Mouse (Mus musculus) myocyte (in vitro differentiated cells): Measurements from ENCODE around the gene Trabd2b. TPM values are rescaled to one million over a fixed set of nuclear protein-coding genes. Genes with fewer than 3 reads are reported as not detected.

Experiments used
- H3K27me3 ChIP-seq: one replicate; pipeline ENCODE4 v1.6.1; 2011; ENCODE audit not compliant: control insufficient read depth, insufficient read depth, insufficient read length
- H3K36me3 ChIP-seq: one replicate; pipeline ENCODE4 v1.6.1; 2011; ENCODE audit not compliant: control insufficient read depth, insufficient read depth
- H3K4me2 ChIP-seq: one replicate; pipeline ENCODE4 v1.6.1; 2011; ENCODE audit warnings: low read depth, control low read depth
- H3K4me3 ChIP-seq: one replicate; pipeline ENCODE4 v1.5.1; 2011; ENCODE audit warnings: mild to moderate bottlenecking, control low read depth, moderate library complexity
- H3K79me2 ChIP-seq: one replicate; pipeline ENCODE4 v1.6.1; 2011; ENCODE audit not compliant: control insufficient read depth, insufficient read depth
- H3ac ChIP-seq: one replicate; pipeline ENCODE4 v1.6.1; 2011; ENCODE audit not compliant: control insufficient read depth, insufficient read length
- CEBPB ChIP-seq: IDR thresholded peaks from 2 replicates; pipeline ENCODE4 v1.6.1; 2011; ENCODE audit warnings: mild to moderate bottlenecking, moderate library complexity; ENCODE audit not compliant: poor library complexity, insufficient read depth, severe bottlenecking
- E2F4 ChIP-seq: IDR thresholded peaks from one replicate; pipeline ENCODE4 v1.6.1; 2011; ENCODE audit warnings: mild to moderate bottlenecking, control low read depth, moderate library complexity; ENCODE audit not compliant: insufficient read depth
- MAX ChIP-seq: IDR thresholded peaks from one replicate; pipeline ENCODE4 v1.6.1; 2011; ENCODE audit warnings: low read depth, mild to moderate bottlenecking, control low read depth
- MYOD1 ChIP-seq, 3 experiments: IDR thresholded peaks; one replicate each; pipeline ENCODE4 v1.6.1; 2011; ENCODE audit warnings: control low read depth in 2 of 3, low read depth in 2 of 3, mild to moderate bottlenecking in 2 of 3, moderate library complexity in 1 of 3; ENCODE audit not compliant: insufficient read length in 2 of 3, control insufficient read depth in 1 of 3
- MYOG ChIP-seq, 3 experiments: IDR thresholded peaks; one replicate each; pipeline ENCODE4 v1.6.1; 2011; ENCODE audit warnings: control low read depth in 2 of 3, low read depth in 2 of 3, mild to moderate bottlenecking in 2 of 3; ENCODE audit not compliant: insufficient read length in 2 of 3, control insufficient read depth in 1 of 3, insufficient read depth in 1 of 3
- POLR2A ChIP-seq: IDR thresholded peaks from one replicate; pipeline ENCODE4 v1.6.1; 2011; ENCODE audit warnings: low read depth, mild to moderate bottlenecking, control low read depth, moderate library complexity; ENCODE audit not compliant: insufficient read length
- POLR2AphosphoS2 ChIP-seq: IDR thresholded peaks from one replicate; pipeline ENCODE4 v1.6.1; 2011; ENCODE audit warnings: low read depth, control low read depth; ENCODE audit not compliant: insufficient read length
- REST ChIP-seq: IDR thresholded peaks from one replicate; pipeline ENCODE4 v1.6.1; 2011; ENCODE audit warnings: mild to moderate bottlenecking, control low read depth, moderate library complexity; ENCODE audit not compliant: insufficient read depth, insufficient read length
- SRF ChIP-seq: IDR thresholded peaks from one replicate; pipeline ENCODE4 v1.6.1; 2011; ENCODE audit warnings: low read depth; ENCODE audit not compliant: control insufficient read depth, insufficient read length
- TCF12 ChIP-seq: IDR thresholded peaks from one replicate; pipeline ENCODE4 v1.6.1; 2011; ENCODE audit warnings: mild to moderate bottlenecking, control low read depth; ENCODE audit not compliant: poor library complexity, insufficient read depth, severe bottlenecking
- TCF3 ChIP-seq: IDR thresholded peaks from one replicate; pipeline ENCODE4 v1.6.1; 2011; ENCODE audit warnings: low read depth, control low read depth; ENCODE audit not compliant: insufficient read length
- USF1 ChIP-seq: IDR thresholded peaks from one replicate; pipeline ENCODE4 v1.6.1; 2011; ENCODE audit warnings: low read depth, mild to moderate bottlenecking, control low read depth, moderate library complexity
- polyA plus RNA-seq: library from polyadenylated mRNA; unstranded; fragments of >200 nt; fragmentation: generic; extraction: Trizol; gene quantifications from one replicate; pipeline ENCODE4 v1.2.1, GENCODE M21; 2012; ENCODE audit warnings: missing spikeins

Gene Trabd2b
- polyA plus RNA-seq, 1 experiment: 0.79 TPM

- Histone ChIP-seq H3K36me3 (no peaks in the 10 kb centered on the region), H3K4me2 (no peak overlapping the region), H3K4me3 (no peak overlapping the region), H3ac (no peak overlapping the region), H3K79me2 (no peaks in the 10 kb centered on the region), H3K27me3 (no peaks in the 10 kb centered on the region)
- TF ChIP-seq MYOD1 (IDR thresholded peaks at IDR 0.05; ENCODE audit: control insufficient read depth in 1 of 3, insufficient read length in 2 of 3, low read depth in 2 of 3): peak in 2 of 3 experiments; percentile 39 to 57
- no peak for TF ChIP-seq SRF
These were observed 194.9 kb downstream of the Trabd2b start for GRCm38 (mm10) chr4:114601201-114602009.

- no peak overlapping the region for H3K4me2 ChIP-seq
- no peak overlapping the region for H3ac ChIP-seq
- no peaks in the 10 kb centered on the region for H3K36me3 ChIP-seq
- H3K79me2 ChIP-seq: no peaks in the 10 kb centered on the region
- H3K27me3 ChIP-seq: no peaks in the 10 kb centered on the region
- TF ChIP-seq REST: no peak
- no peak for TF ChIP-seq CEBPB
- TF ChIP-seq TCF3: no peak
- TF ChIP-seq MYOG (IDR thresholded peaks at IDR 0.05; ENCODE audit: control insufficient read depth in 1 of 3, insufficient read depth in 1 of 3, insufficient read length in 2 of 3, low read depth in 2 of 3): no peak
- TF ChIP-seq USF1: no peak
- no peak for TF ChIP-seq SRF
- TF ChIP-seq MYOD1 (IDR thresholded peaks at IDR 0.05; ENCODE audit: control insufficient read depth in 1 of 3, insufficient read length in 2 of 3, low read depth in 2 of 3): no peak
- no peak for TF ChIP-seq POLR2A
- no peak for TF ChIP-seq MAX
- no peak for TF ChIP-seq POLR2AphosphoS2
- TF ChIP-seq E2F4: no peak
- no peak for TF ChIP-seq TCF12
- H3K4me3 ChIP-seq: no peak overlapping the region
These were observed 199.1 kb downstream of the Trabd2b start for GRCm38 (mm10) chr4:114605670-114606069.

GRCm38 (mm10) chr4:114607873-114608272, 201.3 kb downstream of the Trabd2b start:
- Histone ChIP-seq H3K79me2 (no peaks in the 10 kb centered on the region), H3K4me3 (no peak overlapping the region), H3K36me3 (no peaks in the 10 kb centered on the region), H3ac (no peak overlapping the region), H3K4me2 (no peak overlapping the region), H3K27me3 (no peaks in the 10 kb centered on the region)
- TF ChIP-seq TCF12: no peak
- TF ChIP-seq POLR2A: no peak
- TF ChIP-seq MYOG (IDR thresholded peaks at IDR 0.05; ENCODE audit: control insufficient read depth in 1 of 3, insufficient read depth in 1 of 3, insufficient read length in 2 of 3, low read depth in 2 of 3): no peak
- no peak for TF ChIP-seq SRF
- TF ChIP-seq POLR2AphosphoS2: no peak
- no peak for TF ChIP-seq CEBPB
- TF ChIP-seq REST: no peak
- no peak for TF ChIP-seq E2F4
- no peak for TF ChIP-seq MAX
- no peak for TF ChIP-seq TCF3
- TF ChIP-seq USF1: no peak
- no peak for TF ChIP-seq MYOD1 (IDR thresholded peaks at IDR 0.05; ENCODE audit: control insufficient read depth in 1 of 3, insufficient read length in 2 of 3, low read depth in 2 of 3)

- TF ChIP-seq E2F4: no peak
- TF ChIP-seq MYOG (IDR thresholded peaks at IDR 0.05; ENCODE audit: control insufficient read depth in 1 of 3, insufficient read depth in 1 of 3, insufficient read length in 2 of 3, low read depth in 2 of 3): no peak
- no peak for TF ChIP-seq TCF3
- no peak for TF ChIP-seq TCF12
- no peak for TF ChIP-seq MAX
- TF ChIP-seq USF1: no peak
- TF ChIP-seq REST: no peak
- TF ChIP-seq MYOD1 (IDR thresholded peaks at IDR 0.05; ENCODE audit: control insufficient read depth in 1 of 3, insufficient read length in 2 of 3, low read depth in 2 of 3): no peak
- no peak for TF ChIP-seq POLR2A
- TF ChIP-seq SRF: no peak
- no peak for TF ChIP-seq CEBPB
- H3ac ChIP-seq: no peak overlapping the region
- no peaks in the 10 kb centered on the region for H3K36me3 ChIP-seq
- H3K4me3 ChIP-seq: no peak overlapping the region
- H3K4me2 ChIP-seq: no peak overlapping the region
- no peaks in the 10 kb centered on the region for H3K79me2 ChIP-seq
- no peaks in the 10 kb centered on the region for H3K27me3 ChIP-seq
These were observed 202.8 kb downstream of the Trabd2b start for GRCm38 (mm10) chr4:114609297-114609696.
